Mouse (Mus musculus): ENCODE results near the gene Rap1gds1. TPM values are rescaled to one million over a fixed set of nuclear protein-coding genes. Genes with fewer than 3 reads are reported as not detected.
A peak's percentile ranks its signal among the peaks of the same experiment; 100 is the strongest.

The Rap1gds1 gene
- polyA plus RNA-seq, 1 experiment: 15.4 TPM

DNA sequence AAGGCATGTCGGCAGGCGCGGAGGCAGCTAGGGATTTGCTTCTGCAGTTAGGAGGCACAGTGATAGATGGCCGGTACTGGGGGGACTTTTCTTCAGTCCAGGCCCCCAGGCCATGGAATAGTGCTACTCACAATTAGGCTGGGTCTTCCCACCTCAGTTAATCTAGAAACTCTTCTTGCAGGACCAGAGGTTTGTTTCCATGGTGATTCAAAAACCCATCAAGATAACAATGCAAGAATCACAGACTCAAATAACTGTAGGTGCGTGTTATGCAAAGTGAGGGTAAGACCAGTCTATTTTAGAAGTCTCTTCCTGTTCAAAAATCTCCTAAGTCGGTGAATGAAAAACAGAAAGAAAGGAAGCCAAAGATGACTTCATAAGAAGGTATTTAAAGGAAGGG, 4.8 kb upstream of the Rap1gds1 start:
- TF ChIP-seq CTCF (IDR thresholded peaks at IDR 0.05; ENCODE audit: extremely low read depth, insufficient read depth, insufficient read length, insufficient replicate concordance) (no peak), POLR2A (IDR thresholded peaks at IDR 0.05; ENCODE audit: low read depth, low read length) (no peak)
- Histone ChIP-seq H3K4me1 (ENCODE audit: control insufficient read depth, insufficient read depth, insufficient read length) (peaks cover 3% of the 10 kb centered on the region; the same call in 1 of the 2 replicates), H3K27ac (ENCODE audit: insufficient read depth, low read length) (no peak overlapping the region), H3K4me3 (ENCODE audit: extremely low read depth, insufficient read depth, insufficient read length) (no peak overlapping the region), H3K27me3 (ENCODE audit: control insufficient read depth, insufficient read depth, low read length) (no peaks in the 10 kb centered on the region), H3K36me3 (ENCODE audit: control insufficient read depth, insufficient read depth, low read length) (no peaks in the 10 kb centered on the region)
- WGBS: 71% methylated on average over 6 of the region's 6 CpGs
- DNase-seq (ENCODE audit: low read depth in 1 of 2, low spot score in 2 of 2): no peak

DNA sequence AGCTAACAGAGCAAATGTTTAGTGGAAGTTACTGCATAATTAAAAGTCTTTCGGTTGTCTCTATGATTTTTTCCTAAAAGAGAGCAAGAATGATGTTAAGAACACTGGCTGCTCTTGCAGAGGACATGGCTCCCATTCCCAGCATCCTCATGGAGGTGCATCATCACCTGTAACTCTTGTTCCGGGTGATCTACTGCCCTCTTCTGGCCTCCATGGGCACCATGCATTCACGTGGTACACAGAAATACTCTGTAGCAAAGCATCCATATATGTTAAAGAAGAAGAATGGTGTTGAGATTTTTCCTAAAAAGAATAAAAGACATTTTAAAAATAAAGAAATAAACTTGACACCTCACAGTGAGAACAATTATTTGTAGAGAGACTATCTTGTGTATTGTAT, 3.0 kb upstream of the Rap1gds1 start:
- no peak for DNase-seq (ENCODE audit: low read depth in 1 of 2, low spot score in 2 of 2)
- Histone ChIP-seq H3K27ac (ENCODE audit: insufficient read depth, low read length) (no peak overlapping the region), H3K27me3 (ENCODE audit: control insufficient read depth, insufficient read depth, low read length) (no peaks in the 10 kb centered on the region), H3K4me1 (ENCODE audit: control insufficient read depth, insufficient read depth, insufficient read length) (peaks cover 6% of the 10 kb centered on the region; the same call in 1 of the 2 replicates), H3K4me3 (ENCODE audit: extremely low read depth, insufficient read depth, insufficient read length) (no peak overlapping the region), H3K36me3 (ENCODE audit: control insufficient read depth, insufficient read depth, low read length) (no peaks in the 10 kb centered on the region)
- WGBS: 90% methylated on average over 3 of the region's 3 CpGs
- TF ChIP-seq CTCF (IDR thresholded peaks at IDR 0.05; ENCODE audit: extremely low read depth, insufficient read depth, insufficient read length, insufficient replicate concordance) (no peak), POLR2A (IDR thresholded peaks at IDR 0.05; ENCODE audit: low read depth, low read length) (no peak)

DNA sequence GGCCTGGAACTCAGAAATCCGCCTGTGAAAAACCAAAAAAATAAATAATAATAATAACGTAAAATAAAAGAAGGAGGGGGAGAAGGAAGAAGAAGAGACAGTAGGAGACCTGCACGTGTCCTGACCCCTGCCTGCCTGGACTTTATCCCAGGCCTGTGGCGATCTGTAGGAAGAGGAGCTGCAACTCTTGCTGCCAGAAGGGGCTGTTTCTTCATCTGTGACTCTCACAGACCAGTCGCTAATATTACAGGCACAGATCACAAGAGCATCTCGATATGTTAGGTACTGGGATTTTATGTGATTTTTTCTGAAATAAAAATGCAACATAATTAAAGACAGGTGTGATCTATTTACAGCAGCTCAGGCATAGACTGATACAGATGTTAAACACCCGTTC, 1.1 kb upstream of the Rap1gds1 start:
- no peak for DNase-seq (ENCODE audit: low read depth in 1 of 2, low spot score in 2 of 2)
- 8% methylated on average over 7 of the region's 7 CpGs for WGBS
- no peaks in the 10 kb centered on the region for H3K36me3 ChIP-seq (ENCODE audit: control insufficient read depth, insufficient read depth, low read length)
- H3K4me1 ChIP-seq (ENCODE audit: control insufficient read depth, insufficient read depth, insufficient read length): peaks cover 6% of the 10 kb centered on the region
- no peak for TF ChIP-seq POLR2A (IDR thresholded peaks at IDR 0.05; ENCODE audit: low read depth, low read length)
- H3K27me3 ChIP-seq (ENCODE audit: control insufficient read depth, insufficient read depth, low read length): no peaks in the 10 kb centered on the region
- peak overlapping the region; percentile 94 for H3K27ac ChIP-seq (ENCODE audit: insufficient read depth, low read length)
- peak overlapping the region; percentile 75 for H3K4me3 ChIP-seq (ENCODE audit: extremely low read depth, insufficient read depth, insufficient read length)

DNA sequence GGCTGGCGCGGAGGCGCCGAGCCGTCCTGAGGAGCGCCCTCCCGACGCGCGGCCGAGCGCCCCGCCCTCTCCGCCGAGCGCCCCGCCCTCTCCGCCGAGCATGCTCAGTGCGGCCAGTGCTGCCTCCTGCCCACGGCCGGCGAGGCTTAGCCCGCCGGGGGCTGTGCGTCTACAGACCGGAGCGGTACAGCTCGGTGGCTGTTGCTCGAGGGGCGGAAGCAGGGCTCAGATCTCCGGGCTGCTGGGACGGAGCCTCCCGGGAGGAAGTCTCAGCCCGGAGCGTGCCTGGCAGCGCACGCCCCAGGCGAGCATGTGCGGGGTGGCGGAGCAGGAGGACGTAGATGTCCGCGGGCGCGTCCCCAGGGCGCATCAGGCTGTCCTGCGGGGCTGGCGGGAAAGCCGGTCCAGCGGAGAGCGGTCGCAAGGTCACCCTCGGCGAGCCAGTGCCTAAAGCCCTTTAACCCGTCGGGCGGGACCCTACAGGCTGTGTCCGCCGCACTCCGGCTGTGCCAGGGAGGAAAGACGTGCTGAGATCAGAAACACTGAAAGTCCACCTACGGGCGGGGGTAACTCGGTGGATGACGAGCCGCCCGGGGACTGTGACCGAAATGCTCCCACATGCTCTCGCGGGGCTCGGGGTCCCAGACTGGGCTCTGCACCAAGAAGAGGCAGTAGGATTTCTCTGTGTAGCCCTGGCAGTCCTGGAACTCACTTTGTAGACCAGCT, 495 bp upstream of the Rap1gds1 start:
- DNase-seq (ENCODE audit: low read depth in 1 of 2, low spot score in 2 of 2): peak; percentile 65 to 89
- Histone ChIP-seq H3K27ac (ENCODE audit: insufficient read depth, low read length) (peak overlapping the region; percentile 94), H3K4me1 (ENCODE audit: control insufficient read depth, insufficient read depth, insufficient read length) (peaks cover 6% of the 10 kb centered on the region), H3K36me3 (ENCODE audit: control insufficient read depth, insufficient read depth, low read length) (no peaks in the 10 kb centered on the region), H3K27me3 (ENCODE audit: control insufficient read depth, insufficient read depth, low read length) (no peaks in the 10 kb centered on the region), H3K4me3 (ENCODE audit: extremely low read depth, insufficient read depth, insufficient read length) (peak overlapping the region; percentile 75)
- TF ChIP-seq CTCF (IDR thresholded peaks at IDR 0.05; ENCODE audit: extremely low read depth, insufficient read depth, insufficient read length, insufficient replicate concordance) (no peak), POLR2A (IDR thresholded peaks at IDR 0.05; ENCODE audit: low read depth, low read length) (peak; percentile 79)
- 1% methylated on average over 67 of the region's 72 CpGs for WGBS

DNA sequence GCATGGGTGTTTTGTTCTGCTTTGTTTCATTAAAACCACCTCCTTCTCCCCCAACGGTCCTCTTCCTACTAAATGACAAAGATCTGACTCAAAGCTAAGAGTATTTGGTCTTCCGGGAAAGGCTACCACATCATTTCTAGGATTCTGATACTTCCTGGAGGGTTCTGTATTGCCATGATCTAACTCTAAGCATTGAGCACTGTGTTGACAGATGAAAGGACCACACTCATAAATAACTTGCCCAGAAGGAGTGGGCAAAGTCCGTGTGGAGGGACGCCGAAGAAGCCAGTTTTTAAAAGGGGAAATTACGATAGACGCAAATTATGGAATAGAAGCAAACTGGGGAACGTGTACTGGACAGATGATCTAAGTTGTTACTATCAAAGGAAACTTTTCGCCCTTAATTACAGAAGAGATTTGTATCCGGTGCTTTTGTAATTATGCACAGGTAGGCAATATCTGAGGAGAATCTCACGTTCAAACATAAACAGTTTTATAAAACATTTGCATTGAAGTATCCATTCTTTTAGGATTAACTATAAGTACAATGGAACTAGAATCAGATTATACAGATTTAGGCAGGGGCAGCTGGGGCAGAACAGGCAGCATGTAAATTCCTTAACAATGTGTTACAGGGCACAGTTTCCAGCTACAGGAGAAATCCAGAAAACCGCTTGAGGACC, 1.1 kb downstream of the Rap1gds1 start:
- H3K4me3 ChIP-seq (ENCODE audit: extremely low read depth, insufficient read depth, insufficient read length): peak overlapping the region; percentile 96
- 4% methylated on average over 12 of the region's 12 CpGs for WGBS
- no peak for DNase-seq (ENCODE audit: low read depth in 1 of 2, low spot score in 2 of 2)
- H3K27me3 ChIP-seq (ENCODE audit: control insufficient read depth, insufficient read depth, low read length): no peaks in the 10 kb centered on the region
- peak overlapping the region; percentile 96 for H3K27ac ChIP-seq (ENCODE audit: insufficient read depth, low read length)
- H3K4me1 ChIP-seq (ENCODE audit: control insufficient read depth, insufficient read depth, insufficient read length): peaks cover 9% of the 10 kb centered on the region
- no peaks in the 10 kb centered on the region for H3K36me3 ChIP-seq (ENCODE audit: control insufficient read depth, insufficient read depth, low read length)
- TF ChIP-seq POLR2A (IDR thresholded peaks at IDR 0.05; ENCODE audit: low read depth, low read length) (no peak), CTCF (IDR thresholded peaks at IDR 0.05; ENCODE audit: extremely low read depth, insufficient read depth, insufficient read length, insufficient replicate concordance) (no peak)

DNA sequence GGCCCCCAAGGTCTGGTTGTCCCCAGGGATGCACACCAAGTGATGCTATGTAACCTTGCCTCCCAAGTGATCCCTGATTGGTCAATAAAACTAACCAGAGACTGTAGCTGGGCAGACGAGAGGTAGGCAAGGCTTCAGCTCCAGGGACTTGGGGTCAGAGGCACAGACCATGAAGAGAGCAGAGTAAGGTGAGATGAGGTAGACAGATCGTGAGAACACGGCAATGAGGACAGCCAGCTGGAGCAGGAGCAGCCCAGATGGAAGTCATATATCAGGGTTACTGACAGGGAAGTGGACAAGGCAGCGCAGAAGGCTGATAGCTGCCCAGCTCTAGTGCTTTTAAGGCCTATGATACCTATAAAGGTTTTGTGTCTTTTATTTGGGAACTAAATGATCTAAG, 5.5 kb downstream of the Rap1gds1 start:
- Histone ChIP-seq H3K4me3 (ENCODE audit: extremely low read depth, insufficient read depth, insufficient read length) (no peak overlapping the region), H3K36me3 (ENCODE audit: control insufficient read depth, insufficient read depth, low read length) (peaks cover 2% of the 10 kb centered on the region; the same call in 1 of the 2 replicates), H3K27ac (ENCODE audit: insufficient read depth, low read length) (no peak overlapping the region), H3K4me1 (ENCODE audit: control insufficient read depth, insufficient read depth, insufficient read length) (peaks cover 12% of the 10 kb centered on the region), H3K27me3 (ENCODE audit: control insufficient read depth, insufficient read depth, low read length) (no peaks in the 10 kb centered on the region)
- TF ChIP-seq CTCF (IDR thresholded peaks at IDR 0.05; ENCODE audit: extremely low read depth, insufficient read depth, insufficient read length, insufficient replicate concordance) (no peak), POLR2A (IDR thresholded peaks at IDR 0.05; ENCODE audit: low read depth, low read length) (no peak)
- DNase-seq (ENCODE audit: low read depth in 1 of 2, low spot score in 2 of 2): no peak
- 84% methylated on average over 4 of the region's 4 CpGs for WGBS

DNA sequence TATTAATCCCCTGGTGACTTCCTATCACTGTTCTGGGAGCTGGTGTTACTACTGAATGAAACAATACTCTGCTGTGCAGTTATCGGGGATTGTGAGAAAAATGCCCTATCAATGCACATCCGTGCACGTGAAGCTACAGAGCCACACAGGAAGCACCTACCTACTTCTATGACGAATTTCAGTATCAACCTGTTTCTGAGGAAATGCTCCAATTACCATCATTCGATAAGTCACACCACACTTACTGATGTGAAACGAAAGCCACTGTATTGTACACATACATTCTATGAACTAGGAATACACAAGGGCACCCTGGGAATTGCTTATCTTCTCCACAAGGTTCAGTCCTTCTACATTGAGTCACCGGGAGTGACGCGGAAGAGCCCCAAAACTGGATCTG, 10.9 kb downstream of the Rap1gds1 start:
- no peaks in the 10 kb centered on the region for H3K27me3 ChIP-seq (ENCODE audit: control insufficient read depth, insufficient read depth, low read length)
- peaks cover 2% of the 10 kb centered on the region; the same call in 1 of the 2 replicates for H3K36me3 ChIP-seq (ENCODE audit: control insufficient read depth, insufficient read depth, low read length)
- H3K4me1 ChIP-seq (ENCODE audit: control insufficient read depth, insufficient read depth, insufficient read length): peaks cover 12% of the 10 kb centered on the region; the same call in 1 of the 2 replicates
- no peak overlapping the region for H3K4me3 ChIP-seq (ENCODE audit: extremely low read depth, insufficient read depth, insufficient read length)
- WGBS: 83% methylated on average over 9 of the region's 9 CpGs
- no peak overlapping the region for H3K27ac ChIP-seq (ENCODE audit: insufficient read depth, low read length)
- DNase-seq (ENCODE audit: low read depth in 1 of 2, low spot score in 2 of 2): no peak
- TF ChIP-seq POLR2A (IDR thresholded peaks at IDR 0.05; ENCODE audit: low read depth, low read length): no peak
- no peak for TF ChIP-seq CTCF (IDR thresholded peaks at IDR 0.05; ENCODE audit: extremely low read depth, insufficient read depth, insufficient read length, insufficient replicate concordance)
